Mouse (Mus musculus) thymus, adult 2 months (tissue): ENCODE results near the gene Ifng.
"Not testable (repeated sequence)": the region's sequence is repeated elsewhere in the genome, so short reads cannot be mapped to it uniquely, and the experiment has no call there.

Source experiments
- CTCF ChIP-seq: fragments of 200-500 bp; IDR thresholded peaks from 2 replicates; pipeline ENCODE4 v1.5.1; 2012; ENCODE audit warnings: mild to moderate bottlenecking, control low read depth, low read length, moderate library complexity, borderline replicate concordance; ENCODE audit not compliant: control insufficient read depth, poor library complexity, insufficient read depth; ENCODE audit errors: extremely low read depth
- POLR2A ChIP-seq: fragments of 200-500 bp; IDR thresholded peaks from 2 replicates; pipeline ENCODE4 v1.6.1; 2012; ENCODE audit warnings: mild to moderate bottlenecking, low read length, control low read depth, moderate library complexity; ENCODE audit not compliant: control insufficient read depth, poor library complexity, insufficient read depth; ENCODE audit errors: extremely low read depth

GRCm38 (mm10) chr10:118472846-118473245 lies 32.0 kb downstream of the Ifng start:
- not testable (repeated sequence) for TF ChIP-seq CTCF, POLR2A
